Mouse (Mus musculus) common myeloid progenitor, adult 5-6 weeks (primary cell): ENCODE measurements around the gene Mthfd2. TPM values are rescaled to one million over a fixed set of nuclear protein-coding genes. Genes with fewer than 3 reads are reported as not detected.

Experiments used
- ATAC-seq: replicated peaks from 2 replicates; pipeline ENCODE4 v1.8.0; 2016; ENCODE audit warnings: low read depth, mild to moderate bottlenecking, moderate TSS enrichment, inconsistent platforms; ENCODE audit not compliant: poor library complexity, severe bottlenecking
- total RNA-seq: library from RNA; stranded (forward); fragments of 200-1000, 187-1606 nt; gene quantifications from 2 replicates; pipeline ENCODE4 v1.2.3, GENCODE M21; 2017

Mthfd2 gene
- total RNA-seq, 1 experiment from 2014 or later: 27.0 TPM

DNA sequence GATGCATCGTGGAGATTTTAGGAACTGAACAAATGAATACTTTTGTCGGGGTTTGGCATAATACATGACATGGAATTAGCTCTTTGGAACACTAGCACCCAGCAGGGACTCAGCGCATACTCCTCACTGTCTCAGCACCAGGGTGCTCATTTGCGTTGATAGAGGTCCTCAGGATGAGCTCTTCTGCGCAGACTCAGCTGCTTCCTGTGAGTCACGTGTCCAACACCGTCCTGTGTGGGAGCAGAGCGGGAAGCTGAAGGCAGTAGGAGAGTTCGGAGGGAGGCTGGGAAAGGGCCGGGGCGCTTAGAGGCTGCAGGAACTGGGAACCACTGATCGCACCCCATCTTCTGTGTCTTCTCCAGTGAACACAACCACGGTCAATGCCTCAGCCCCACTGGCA, 48.6 kb downstream of the Mthfd2 start:
- ATAC-seq: no peak

DNA sequence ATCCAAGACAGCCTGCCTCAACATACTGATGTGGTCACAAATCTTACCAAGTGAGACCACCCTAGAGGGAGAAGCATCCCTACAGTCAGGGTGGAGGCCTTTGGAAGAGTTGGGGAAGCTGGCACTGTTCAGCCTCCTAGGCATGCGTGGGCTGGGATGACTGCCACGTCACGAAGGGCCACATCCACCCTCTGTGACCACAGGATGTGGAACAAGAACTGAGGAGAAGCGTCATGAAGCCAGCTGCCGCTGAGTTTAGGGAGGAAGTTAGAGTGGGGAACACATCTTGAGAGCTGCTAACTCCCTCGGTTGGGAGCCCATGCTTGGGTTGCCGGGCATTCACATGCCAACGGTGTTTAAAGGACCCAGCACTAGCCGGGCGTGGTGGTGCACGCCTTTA, 52.0 kb downstream of the Mthfd2 start:
- ATAC-seq: peak; percentile 88

DNA sequence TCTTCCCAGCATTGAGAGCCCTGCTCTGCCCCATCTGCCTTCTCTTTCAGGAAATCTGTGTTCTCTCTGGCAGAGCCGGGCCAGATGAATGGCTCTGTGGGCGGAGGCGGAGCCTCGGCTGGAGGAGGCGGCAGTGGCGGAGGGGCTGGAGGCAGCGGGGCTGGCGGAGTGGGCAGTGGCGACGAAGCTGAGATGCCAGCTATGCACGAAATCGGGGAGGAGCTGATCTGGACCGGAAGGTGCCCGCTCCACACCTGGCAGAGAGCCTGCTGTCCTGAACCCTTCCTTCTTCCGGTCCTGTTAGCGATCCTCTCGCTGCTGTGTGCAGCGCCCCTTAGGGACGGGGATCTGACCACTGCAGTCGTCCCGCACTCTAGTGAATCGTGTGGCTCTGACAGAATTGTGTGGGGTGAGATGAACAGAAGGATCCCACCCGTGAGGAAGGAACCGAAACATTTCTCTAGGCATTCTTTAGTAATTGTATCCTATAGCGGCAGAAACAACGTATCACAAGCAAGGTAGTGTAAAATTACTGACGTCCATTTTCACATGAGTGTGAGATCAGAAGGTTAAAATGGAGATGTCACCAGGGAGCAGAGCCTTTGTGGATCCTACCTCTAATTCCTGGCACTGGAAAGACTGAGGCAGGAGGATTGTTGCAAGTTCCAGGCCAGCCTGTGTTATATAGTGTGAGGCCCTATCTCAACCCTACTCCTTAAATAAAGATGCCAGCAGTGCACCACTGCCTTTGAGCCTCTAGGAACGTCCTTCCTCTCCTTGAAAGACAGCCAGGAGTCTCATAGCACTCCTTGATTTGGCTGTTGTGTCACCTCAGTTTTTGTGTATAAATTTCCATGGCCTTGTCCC, 57.3 kb downstream of the Mthfd2 start:
- peak; percentile 92 for ATAC-seq

DNA sequence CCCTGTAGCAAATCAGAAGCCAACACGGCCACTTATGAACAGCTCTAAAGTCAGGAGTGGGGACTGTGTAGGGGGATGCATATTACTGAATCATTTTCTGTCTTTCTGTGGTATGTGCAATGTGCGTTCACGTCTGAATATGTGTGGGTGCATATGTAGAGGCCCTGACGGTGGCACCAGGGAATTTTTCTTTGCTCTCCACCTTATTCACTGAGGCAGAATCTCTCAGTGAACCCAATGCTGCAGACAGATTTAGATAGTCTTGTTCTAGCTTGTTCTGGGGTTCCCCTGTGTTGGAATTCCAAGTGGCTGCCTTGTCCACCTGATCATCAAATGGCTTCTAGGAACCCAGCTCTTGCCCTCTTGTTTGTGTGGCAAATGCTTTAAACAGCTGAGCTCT, 58.1 kb downstream of the Mthfd2 start:
- no peak for ATAC-seq

DNA sequence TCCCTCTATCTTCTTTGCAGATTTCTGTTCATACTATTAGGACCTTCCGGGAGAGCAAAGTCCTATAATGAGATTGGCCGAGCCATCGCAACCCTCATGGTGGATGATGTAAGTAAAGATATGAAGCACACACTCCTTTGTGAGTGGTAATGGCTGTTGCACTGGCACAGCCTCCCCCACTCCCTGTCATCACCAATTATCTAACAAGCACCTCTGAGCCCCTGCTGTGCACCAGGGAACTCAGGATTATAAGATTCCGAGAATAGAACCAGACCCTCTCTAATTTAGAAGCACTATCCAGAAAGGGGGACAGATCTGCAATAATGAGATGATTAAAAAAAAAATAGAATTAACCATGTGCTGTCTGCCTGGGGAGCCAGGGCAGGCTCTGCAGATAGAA, 60.1 kb downstream of the Mthfd2 start:
- ATAC-seq: no peak

DNA sequence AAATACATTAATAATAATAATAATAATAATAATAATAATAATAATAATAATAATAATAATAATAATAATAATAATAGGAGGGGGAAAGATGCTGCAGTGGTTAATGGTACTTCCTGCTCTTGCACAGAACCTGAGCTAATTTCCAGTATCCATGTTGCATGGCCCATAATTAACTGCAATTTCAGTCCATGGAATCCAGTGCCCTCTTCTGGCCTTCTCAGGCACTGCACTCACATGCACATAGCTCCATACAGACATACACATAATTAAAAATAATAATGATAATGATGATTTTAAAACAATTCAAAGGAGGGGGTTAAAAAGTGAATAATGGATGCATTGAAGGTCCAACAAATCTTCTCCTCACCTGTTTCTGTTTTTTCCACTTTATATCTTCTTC, 60.5 kb downstream of the Mthfd2 start:
- no peak for ATAC-seq

DNA sequence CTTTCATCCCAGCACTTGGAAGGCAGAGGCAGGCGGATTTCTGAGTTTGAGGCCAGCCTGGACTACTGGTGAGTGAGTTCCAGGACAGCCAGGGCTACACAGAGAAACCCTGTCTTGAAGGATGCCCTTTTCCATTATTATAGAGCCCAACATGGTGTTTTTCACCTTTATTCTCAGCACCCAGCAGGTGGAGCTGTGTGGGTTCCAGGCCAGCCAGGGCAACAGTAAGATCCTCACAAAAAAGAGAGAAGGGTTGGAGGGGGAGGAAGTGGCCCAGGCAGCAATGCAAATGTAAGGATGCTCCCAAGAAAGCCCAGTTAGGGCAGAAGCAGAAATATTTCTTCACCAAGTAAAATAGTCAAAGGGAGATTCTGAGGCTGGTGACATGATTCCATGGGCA, 61.2 kb downstream of the Mthfd2 start:
- no peak for ATAC-seq

Other genes starting within 250 kb of the Mthfd2 start
- 9.3 and 16.8 TPM in 2 replicates for gene Pcgf1, start 248.0 kb downstream of the Mthfd2 start, total RNA-seq
- gene Lbx2, start 239.5 kb downstream of the Mthfd2 start, total RNA-seq: not detected in 2 replicates
- 0.41 TPM in 1 of 2 replicates, not detected in the other for gene Ccdc142, start 224.3 kb downstream of the Mthfd2 start, total RNA-seq
- 2.1 and 3.1 TPM in 2 replicates for gene Gm42688, start 224.3 kb downstream of the Mthfd2 start, total RNA-seq
- 25.3 and 30.0 TPM in 2 replicates for gene Mrpl53, start 216.9 kb downstream of the Mthfd2 start, total RNA-seq
- gene Mogs, start 210.4 kb downstream of the Mthfd2 start, total RNA-seq: 80.9 and 86.2 TPM in 2 replicates
- 70.1 and 85.3 TPM in 2 replicates for gene Wbp1, start 204.3 kb downstream of the Mthfd2 start, total RNA-seq
- gene Ino80b, start 200.5 kb downstream of the Mthfd2 start, total RNA-seq: 40.2 and 58.8 TPM in 2 replicates
- gene Rtkn, start 190.4 kb downstream of the Mthfd2 start, total RNA-seq: 0.96 and 3.9 TPM in 2 replicates
- gene Wdr54, start 169.5 kb downstream of the Mthfd2 start, total RNA-seq: not detected in 2 replicates
- not detected in 2 replicates for gene 1700003E16Rik, start 169.5 kb downstream of the Mthfd2 start, total RNA-seq
- 50.2 and 52.2 TPM in 2 replicates for gene Dctn1, start 160.0 kb downstream of the Mthfd2 start, total RNA-seq
- gene Slc4a5, start 106.1 kb downstream of the Mthfd2 start, total RNA-seq: 0.10 TPM in 1 of 2 replicates, not detected in the other
- gene Mob1a, start 108 bp upstream of the Mthfd2 start, total RNA-seq: 112 and 127 TPM in 2 replicates
- gene Bola3, start 23.2 kb upstream of the Mthfd2 start, total RNA-seq: 89.1 and 97.5 TPM in 2 replicates
- 17.6 and 24.2 TPM in 2 replicates for gene Tet3, start 133.2 kb upstream of the Mthfd2 start, total RNA-seq
- 34.3 and 38.0 TPM in 2 replicates for gene Dguok, start 181.1 kb upstream of the Mthfd2 start, total RNA-seq
- not detected in 2 replicates for gene Actg2, start 210.4 kb upstream of the Mthfd2 start, total RNA-seq
- 6.4 and 9.3 TPM in 2 replicates for gene Stambp, start 246.8 kb upstream of the Mthfd2 start, total RNA-seq